Mouse (Mus musculus) adrenal gland, postnatal 36 days (tissue): ENCODE measurements around the gene Arhgap31. TPM values are rescaled to one million over a fixed set of nuclear protein-coding genes. Genes with fewer than 3 reads are reported as not detected.
"Not testable (repeated sequence)": the region's sequence is repeated elsewhere in the genome, so short reads cannot be mapped to it uniquely, and the experiment has no call there.

Experiments
- DNase-seq, 2 experiments: peaks; one replicate each; pipeline ENCODE4 v3.0.0; 2021; ENCODE audit warnings: mixed read lengths in 1 of 2
- total RNA-seq, 2 experiments: library from RNA; stranded (reverse); gene quantifications; 2 replicates each; pipeline ENCODE4 v1.2.3; 2021

The Arhgap31 gene
- total RNA-seq, 2 experiments from 2014 or later: 21.3 to 33.7 TPM

GRCm38 (mm10) chr16:38688531-38689264 is 24.4 kb downstream of the Arhgap31 start:
- peak; percentile 66 to 80 for DNase-seq

GRCm38 (mm10) chr16:38687673-38688072 is 25.4 kb downstream of the Arhgap31 start:
- DNase-seq: no peak

DNA sequence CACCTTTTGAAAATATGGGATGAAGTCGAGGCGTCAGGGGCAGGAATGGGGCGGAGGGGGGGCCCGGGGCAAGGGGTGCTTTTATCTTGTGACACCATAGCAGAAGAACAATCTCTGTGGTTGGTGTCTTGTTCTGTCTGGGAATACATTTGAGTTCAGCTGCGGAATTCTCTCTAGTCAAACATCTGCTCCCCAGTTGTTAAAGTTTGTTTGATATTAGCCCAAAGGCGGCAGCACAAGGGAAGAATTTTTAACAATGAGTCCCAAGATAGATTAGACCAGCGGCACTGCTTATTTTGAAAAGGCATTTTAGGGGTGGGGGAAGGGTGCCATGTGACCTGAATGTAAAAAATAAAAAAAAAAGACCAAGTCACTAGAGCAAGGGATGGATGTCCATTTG is 30.0 kb downstream of the Arhgap31 start:
- no peak for DNase-seq

GRCm38 (mm10) chr16:38681313-38681712 is 31.8 kb downstream of the Arhgap31 start:
- DNase-seq: peak in 1 of 2 experiments; percentile 31

- peak in 1 of 2 experiments; percentile 19 for DNase-seq
Measured at GRCm38 (mm10) chr16:38679431-38680021, 33.5 kb downstream of the Arhgap31 start.

DNA sequence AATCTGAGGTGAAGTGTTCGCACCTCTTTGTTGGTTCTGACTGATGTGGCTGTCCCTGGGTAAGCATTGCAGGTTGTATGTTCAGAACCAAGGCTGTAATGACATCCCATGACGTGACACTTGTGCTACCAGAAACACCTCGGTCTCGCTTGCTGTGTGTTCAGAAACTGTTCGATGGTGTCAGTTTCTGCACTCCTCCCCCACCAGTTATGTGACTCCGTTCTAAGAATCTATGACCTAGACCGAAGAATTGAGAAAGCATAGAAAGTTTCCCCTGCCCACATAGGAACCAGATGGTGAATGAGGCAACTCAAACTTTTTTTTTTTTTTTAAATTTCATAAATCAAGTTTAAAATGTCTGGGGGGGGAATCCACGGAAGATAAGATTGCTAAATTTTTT is 34.2 kb downstream of the Arhgap31 start:
- no peak for DNase-seq

DNA sequence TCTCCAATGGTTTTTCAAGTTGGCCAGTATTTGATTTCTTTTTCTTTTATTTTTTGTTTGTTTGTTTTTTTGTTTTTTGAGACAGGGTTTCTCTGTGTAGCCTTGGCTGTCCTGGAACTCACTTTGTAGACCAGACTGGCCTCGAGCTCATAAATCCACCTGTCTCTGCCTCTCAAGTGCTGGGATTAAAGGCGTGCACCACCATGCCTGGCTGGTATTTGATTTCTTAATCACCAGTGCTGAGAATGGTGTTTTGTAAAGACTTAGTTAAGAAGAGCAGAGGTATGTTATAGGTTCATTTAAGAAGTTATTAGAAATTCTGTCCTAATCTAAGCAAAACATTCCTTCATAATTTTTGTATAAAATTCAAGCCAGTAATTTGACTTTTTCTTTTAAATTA is 35.1 kb downstream of the Arhgap31 start:
- not testable (repeated sequence) for DNase-seq

DNA sequence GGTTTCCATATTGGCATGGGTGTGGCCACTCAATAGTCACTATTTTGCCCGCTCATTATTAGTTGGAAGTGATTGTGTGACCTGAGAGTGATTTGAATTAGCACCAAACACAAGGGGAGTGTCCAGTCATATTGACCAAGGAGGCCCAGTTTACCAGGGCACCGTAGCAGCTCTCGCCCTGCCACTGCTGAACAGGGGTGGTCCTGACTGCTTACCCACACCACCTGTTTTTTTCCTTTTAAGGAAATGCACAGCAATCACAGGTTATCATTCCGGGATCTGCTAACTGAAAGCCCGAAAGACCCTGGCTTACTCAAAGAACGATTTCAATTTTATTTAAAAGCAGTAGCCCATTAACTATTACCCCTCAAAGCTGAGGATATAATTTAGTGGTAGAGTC is 35.9 kb downstream of the Arhgap31 start:
- no peak for DNase-seq

DNA sequence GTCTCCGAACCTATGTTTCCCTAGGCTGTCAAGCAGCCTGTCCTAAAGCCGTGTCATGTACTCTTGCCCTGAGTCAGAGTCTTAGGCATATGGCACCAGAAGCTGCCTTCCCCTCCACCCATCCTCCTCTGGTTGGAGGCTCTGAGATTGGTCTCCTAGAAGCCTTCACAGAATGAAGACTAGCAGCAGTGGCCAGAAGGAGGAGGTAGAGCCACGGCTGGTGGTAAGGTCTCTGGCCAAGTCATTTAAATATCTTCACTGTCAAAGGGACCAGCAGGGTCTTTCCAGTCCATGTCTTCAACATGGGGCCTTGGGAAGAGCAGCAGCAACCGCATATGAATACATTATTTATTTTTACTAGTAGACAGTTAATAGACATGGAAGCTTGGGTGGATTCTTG is 36.4 kb downstream of the Arhgap31 start:
- no peak for DNase-seq

- no peak for DNase-seq
Measured at GRCm38 (mm10) chr16:38675600-38676335, 37.3 kb downstream of the Arhgap31 start.

GRCm38 (mm10) chr16:38674891-38675290 is 38.2 kb downstream of the Arhgap31 start:
- DNase-seq: no peak

DNA sequence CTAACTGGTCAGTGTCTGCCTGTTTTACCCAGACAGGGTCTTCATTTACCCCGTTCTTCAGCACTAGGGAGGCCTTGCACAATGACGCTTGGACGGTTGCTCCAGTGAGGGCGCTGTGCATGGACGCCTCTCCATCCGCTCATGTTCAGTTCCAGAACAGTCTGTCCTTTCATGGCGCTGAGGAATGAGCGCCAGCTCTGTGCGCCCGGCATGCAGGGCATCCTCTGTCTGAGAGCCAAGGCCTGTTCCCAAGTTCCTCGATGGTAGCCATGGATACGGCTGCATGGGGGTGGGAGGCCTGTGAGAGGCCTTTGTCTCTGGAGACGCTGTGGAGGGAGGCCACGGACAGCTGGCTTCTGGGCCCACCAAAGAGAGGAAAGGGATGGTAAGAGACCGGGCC is 39.6 kb downstream of the Arhgap31 start:
- DNase-seq: no peak

DNA sequence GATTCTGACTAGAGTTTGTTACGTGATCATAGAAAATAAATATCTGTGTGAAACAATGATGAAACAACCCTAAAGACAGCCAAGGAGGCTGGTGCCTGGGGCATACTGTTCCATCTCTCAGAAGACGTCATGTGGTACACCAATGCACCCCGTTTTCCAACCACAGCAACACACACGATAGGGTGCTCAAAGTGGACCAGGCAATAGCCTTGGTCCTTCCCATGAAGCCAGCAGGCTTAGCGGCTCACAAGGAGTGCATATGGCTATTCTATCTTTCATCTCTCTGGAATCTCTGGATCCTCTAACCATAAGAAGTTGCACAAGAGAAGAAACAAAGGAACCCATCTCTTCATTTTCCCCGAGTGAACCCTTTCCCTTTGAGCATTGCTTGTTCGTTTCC is 40.1 kb downstream of the Arhgap31 start:
- DNase-seq: no peak

DNA sequence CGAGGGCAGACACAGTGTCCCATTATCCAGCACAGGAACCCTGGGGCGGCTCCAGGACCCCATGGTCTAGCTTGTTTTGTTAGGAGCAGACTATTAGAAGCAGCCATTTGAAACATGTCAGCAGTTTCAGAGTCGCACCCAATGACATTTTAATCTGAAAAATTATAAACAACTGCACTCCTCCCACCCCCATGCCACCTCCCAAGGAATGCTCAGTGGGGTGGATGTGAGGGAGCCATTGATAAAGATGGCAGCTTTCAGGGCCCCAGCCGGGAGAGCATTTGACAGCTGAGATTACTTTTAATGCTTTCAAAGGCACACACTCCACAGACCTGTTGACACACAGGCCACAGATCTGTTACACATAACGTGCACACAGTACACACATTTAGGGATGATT is 40.7 kb downstream of the Arhgap31 start:
- no peak for DNase-seq

DNA sequence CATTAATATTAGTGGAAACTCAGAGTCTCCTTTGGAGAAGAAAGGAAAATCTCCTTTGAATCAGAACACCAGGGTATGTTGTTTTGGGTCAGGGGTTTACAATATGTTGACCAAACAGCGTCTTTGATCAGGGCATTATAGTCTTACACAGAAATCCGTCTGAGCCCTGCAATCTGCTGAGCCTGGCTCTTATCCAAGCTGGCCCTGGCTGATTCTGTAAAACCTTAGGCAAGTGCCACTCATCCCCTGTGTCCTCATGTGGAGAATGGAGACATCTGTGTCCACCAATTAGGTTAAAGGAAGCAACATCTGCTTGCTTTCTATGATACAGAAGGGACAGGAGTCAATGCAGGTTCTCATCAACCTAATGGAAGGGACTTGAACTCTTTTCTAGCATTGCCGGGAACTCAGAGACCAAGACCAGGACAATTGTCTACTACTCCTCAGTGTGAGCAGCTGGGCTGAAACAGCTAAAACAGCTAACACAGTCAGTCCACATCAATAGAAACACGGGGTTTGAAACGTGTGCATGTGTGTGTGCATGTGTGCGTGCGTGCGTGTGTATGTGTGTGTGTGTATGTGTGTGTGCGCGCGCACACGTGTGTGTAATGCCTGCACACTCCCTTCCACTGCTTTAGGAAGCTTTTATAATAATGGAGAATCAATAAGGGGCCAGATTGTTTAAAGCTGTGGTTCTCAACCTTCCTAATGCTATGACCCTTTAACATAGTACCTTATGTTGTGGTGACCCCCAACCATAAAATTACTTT is 42.3 kb downstream of the Arhgap31 start:
- DNase-seq: no peak

- peak; percentile 23 to 51 for DNase-seq
Measured at GRCm38 (mm10) chr16:38668871-38669675, 44.0 kb downstream of the Arhgap31 start.

DNA sequence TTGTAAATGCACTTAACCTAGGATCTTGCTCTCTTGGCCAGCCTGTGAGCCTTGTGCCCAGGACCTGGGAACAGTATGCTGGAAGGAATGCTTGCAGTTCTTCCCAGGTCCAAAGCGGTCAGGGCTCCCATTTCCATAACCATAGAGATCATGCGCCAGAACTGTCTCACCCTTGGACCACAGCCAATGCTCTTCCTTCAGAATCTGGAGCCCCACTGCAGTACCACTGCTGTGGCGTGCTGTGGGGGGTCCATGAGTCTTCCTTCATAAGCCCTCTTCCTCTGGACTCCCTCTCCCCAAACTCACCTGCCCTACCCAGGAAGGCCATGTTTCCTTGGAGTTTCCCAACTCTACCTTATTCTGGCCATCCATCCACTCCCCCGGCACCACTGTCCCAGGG is 46.6 kb downstream of the Arhgap31 start:
- no peak for DNase-seq

DNA sequence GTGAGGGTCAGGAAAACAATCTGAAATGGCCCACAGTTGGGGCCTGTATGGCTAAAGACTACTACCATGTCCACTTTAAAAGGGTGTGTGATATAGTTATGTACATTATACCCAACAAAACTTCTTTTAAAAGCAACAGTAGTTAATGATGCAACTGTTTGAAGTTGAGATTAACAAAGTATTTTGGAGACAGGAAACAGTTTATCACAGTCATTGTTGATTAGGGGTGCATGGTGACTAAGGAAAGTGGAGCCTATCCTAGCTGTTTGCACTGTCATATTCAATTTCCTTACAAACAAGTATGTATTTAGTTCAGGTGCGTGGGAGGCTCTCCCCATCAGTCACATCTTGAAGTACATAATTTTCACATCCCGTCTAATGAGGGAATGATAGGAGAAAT is 47.1 kb downstream of the Arhgap31 start:
- no peak for DNase-seq

- peak; percentile 14 to 31 for DNase-seq
Measured at GRCm38 (mm10) chr16:38662575-38662974, 50.5 kb downstream of the Arhgap31 start.

- DNase-seq: no peak
Measured at GRCm38 (mm10) chr16:38654308-38654707, 58.8 kb downstream of the Arhgap31 start.

- peak; percentile 18 to 60 for DNase-seq
Measured at GRCm38 (mm10) chr16:38653390-38653871, 59.6 kb downstream of the Arhgap31 start.
